Mouse (Mus musculus) kidney, postnatal 4 days (tissue): ENCODE measurements at regions not wholly inside any gene's neighbourhood (a gene's known extent, or its start where the extent isn't known, plus 50 kb on each side); places are given as distances from the start of the nearest gene placed in this dataset.

Source experiments
- DNase-seq, 2 experiments: peaks; one replicate each; pipeline ENCODE4 v3.0.0; 2021; ENCODE audit warnings: mixed read lengths in 2 of 2

DNA sequence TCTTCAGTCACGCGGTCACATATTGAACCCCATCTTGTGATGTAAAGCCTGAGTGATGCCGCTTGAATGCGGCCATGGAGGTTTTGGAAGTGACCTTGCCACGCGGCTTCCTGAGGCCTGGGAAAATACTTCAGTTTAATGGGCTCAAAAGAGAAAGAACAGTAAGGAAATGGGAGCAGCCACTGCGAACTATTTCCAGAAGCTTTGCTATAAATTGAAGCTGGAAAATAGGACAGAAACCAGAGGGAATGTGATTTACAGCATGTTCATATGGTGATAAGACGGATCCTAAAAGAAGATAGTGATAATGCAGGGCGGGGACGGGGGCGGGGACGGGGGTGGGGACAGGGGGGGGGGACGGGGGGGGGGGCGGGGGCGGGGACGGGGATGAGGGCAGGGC lies 52.7 kb upstream of the Trpc4 start:
- DNase-seq, result no peak

DNA sequence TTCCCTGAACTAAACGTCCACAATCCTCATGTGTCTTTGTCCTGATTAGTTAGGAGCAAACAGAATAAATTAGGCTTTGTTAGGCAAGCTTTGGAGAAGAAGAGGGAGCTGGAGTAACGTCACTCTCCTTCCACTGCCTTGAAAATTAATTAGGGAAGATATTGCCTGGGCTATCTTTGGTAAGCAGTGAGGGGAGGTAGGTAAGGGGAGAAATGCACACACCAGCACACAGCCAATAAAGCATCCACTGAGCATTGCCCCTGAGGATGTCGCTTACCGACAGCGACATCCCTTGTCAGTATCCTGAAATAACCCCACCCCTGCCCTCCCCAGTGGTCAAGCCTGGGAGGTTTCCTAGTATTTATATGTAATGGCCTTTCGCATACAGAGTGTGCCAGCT lies 72.2 kb upstream of the Trpc4 start:
- no peak for DNase-seq

DNA sequence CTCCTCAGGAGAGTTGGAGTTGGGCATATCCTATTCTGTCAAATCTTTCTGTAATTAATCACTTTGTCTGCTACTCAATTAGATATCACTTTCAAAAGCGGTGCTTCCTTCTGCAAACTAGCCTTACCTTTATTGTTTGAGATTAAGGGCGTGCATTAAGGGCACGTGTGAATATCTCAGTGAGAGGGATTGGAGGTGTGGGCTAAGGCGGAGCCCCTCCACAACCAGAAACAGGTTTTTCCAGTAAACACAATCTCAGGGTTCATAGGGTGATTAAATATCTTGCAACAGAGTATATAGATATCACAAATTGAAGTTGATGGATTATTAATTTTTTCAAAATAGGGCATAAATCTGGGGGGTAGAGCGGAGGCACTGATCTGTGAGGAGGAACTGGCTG lies 79.4 kb upstream of the Trpc4 start:
- no peak for DNase-seq

DNA sequence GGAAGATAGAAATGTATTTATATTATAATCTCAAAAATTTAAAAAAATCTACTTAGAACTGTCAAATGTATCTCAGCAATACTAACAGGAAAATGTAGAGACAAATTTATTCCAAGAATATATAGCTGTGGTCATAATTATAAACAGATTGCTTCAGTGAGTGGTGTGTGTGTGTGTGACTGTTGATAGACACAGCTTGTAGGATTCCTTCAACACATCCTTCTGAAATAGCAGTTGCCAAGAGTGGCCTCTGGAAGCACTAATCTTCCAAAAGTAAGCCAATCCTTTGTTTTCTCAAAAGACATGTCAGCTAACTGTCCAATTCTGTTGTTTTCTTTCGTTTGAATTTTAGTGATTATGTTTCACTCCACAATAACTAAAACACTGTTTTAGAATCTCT lies 95.2 kb upstream of the Trpc4 start:
- no peak for DNase-seq

DNA sequence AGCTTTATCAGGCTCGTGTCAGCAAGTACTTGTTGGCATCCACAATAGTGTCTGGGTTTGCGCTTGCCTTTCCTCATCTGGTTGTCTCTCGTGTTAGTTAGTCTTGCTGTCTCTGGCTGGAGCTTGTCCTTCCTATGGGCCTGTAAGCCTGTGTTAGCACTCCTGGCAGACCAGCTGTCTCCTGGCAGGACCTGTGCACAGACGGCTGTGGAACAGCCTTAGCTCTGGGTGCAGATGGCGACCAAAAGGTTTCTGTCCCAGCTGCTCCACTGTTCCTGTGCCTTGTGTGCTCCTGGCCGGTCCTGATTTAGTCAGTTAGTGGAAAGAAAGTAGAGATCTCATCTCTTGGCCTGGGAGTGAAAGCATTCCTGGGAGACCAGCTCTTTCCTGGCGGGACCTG lies 101.5 kb upstream of the Trpc4 start:
- no peak for DNase-seq

DNA sequence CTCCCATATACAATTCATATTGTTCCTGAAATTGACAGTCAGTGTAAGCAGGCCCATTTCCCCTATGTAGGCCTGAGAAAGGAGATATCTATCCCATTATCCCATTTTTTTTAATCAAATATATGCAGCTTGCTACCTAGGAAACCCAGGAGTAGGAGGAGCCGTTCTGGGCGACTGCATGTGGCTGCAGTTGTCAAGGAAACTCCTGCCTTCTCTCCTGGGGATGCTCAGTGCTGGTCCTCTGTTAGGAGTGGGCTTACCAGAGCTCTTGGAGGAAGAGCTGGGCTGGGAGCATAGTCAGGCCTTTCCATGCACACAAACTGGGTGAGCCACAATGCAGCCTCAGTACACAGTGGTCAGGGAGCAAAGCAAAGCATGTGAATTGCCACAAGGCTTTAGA lies 106.5 kb upstream of the Trpc4 start:
- no peak for DNase-seq

DNA sequence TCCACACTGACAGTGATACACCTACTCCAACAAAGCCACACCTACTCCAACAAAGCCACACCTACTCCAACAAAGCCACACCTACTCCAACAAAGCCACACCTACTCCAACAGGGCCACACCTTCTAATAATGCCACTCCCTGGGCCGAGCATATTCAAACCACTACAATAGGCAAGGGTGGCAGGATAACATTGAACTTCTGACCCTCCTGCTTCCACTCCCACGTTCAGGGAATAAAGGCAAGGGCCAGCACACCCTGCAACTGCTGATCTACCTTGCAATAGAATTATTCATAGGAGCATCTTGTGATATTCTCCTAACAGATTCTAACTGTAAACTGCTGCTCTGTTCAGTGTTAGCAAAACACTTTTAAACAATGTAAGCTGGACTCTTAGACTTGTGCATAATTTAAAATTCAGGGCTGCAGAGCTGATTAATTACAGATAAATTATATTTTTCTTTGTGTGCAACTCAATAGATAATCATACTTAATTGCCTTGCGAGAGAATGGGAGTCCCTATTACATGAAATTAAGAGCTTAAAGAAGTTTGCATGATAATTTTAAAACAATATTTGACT lies 107.7 kb upstream of the Trpc4 start:
- DNase-seq, result no peak

DNA sequence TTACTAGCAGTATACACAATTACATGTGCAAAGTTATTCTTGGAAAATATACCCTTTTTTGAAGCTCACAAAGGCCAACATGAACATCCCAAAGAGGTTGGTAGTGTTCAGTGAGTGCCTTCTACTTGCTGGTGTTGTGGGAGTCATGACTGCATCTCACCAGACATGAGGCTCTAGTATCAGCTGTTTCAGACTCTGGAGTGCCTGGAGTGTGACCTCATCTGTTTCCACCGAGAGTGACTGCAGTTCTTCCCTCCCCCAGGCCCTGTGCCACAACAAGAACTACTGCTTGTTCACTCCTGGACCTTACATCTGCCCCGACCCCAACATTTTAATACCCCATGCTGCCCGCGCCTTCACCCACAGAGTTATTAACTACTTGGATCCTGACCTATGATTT lies 128.5 kb upstream of the Trpc4 start:
- DNase-seq, result peak in 1 of 2 experiments; percentile 3

DNA sequence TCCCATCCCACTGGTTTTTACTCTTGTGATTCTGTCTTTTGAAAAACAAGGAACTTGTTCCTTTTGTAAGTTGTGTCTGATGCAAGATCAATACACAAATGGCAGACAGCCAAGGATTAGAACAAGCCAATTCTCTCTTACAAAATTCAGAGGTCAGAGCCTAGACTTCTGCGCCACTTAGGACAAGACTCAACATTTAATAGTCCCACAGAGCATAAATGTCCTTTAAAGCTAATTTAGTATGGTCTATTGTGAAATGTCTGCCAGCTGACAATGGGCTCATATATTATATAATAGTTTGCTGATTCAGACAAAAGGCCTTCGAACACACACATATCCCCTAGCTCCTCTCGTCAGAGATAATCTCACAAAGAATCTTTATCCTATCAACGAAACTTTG lies 135.6 kb upstream of the Trpc4 start:
- no peak for DNase-seq

DNA sequence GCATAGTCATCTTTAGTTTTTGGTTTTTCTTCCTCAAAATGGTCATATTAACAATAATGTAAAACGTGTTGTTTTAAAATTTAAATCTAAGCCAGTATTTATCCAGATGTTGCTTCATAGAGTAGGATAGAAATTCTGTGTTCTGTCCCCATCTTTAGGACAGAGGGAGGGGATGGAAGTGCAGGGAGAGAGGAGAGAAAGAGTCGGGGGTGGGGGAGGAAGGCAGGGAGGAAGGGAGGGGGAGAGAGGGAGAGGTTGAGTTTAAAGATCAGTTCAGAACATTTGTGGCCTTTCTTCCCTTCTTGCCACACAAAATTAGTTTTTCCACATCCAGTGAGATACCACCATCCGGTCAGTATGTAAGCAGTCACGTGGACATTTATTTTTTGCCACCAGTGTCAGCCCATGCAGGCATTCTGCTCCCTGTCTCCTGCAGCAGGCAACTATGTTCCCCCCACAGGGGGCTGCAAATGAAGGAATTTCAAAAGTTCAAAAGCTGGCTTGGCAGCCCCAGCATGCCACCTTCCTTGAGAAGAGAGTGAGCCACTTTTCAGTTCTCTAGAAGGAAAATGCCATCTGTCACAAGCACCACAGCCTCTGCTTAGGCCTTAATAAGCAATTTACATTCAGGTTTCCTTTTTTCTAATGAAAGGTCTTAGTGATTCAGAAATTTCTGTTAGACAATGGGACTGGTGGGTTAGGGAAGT lies 137.7 kb upstream of the Trpc4 start:
- no peak for DNase-seq

DNA sequence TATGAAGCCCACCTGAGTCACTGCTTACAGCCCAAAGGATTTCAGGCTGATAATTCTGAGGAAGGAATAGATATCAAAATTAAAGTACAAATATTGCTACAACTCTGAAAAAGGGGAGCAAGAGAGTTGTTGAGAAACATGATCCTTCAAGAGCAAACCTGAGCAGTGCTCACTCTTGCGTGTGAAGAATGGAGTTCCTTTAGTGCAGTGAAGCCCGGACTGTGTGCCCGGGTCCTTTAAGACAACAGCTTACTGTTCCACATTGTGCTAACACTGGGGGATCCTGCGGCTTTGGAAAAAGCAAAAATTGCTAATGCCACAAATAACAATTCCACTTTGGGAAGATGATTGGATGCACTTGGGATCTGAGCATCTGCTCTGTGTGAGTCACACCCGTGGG lies 139.0 kb upstream of the Trpc4 start:
- no peak for DNase-seq

DNA sequence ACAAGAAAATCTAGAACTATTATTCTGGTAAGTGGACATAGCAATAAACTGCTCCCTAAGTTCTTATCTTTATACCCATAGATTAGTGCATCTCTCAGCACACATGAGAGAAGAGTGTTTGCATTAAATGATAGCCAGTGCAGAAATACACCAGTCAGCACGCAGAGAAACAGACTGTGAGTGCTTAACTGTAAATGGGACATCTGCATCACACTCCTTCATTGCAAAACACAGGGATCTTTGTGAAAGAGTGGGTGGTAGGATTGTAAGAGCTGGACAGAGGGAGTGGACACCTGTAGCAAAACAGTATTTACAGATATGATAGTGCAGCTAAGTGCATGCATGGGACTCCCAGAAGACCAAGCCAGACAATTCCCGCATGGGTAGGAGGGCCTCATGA lies 144.8 kb upstream of the Trpc4 start:
- no peak for DNase-seq

DNA sequence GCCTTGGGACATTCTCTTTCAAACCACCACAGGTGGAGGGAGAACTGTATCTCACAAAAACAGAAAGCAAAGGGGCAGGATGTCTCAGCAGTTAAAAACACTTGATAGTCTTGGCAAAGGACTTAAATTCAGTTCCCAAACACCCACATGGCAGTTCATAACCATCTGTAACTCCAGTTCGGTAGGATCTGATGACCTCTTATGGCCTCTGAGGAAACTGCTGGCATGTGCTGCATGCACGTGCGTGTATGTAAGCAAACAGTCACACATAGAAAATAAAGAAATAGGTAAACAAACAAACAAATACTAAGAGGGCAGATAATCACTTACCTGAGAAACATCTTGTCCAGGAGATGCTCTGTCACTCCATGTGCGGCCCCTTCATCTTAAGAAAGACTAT lies 129.4 kb upstream of the Ufm1 start:
- DNase-seq, result no peak

DNA sequence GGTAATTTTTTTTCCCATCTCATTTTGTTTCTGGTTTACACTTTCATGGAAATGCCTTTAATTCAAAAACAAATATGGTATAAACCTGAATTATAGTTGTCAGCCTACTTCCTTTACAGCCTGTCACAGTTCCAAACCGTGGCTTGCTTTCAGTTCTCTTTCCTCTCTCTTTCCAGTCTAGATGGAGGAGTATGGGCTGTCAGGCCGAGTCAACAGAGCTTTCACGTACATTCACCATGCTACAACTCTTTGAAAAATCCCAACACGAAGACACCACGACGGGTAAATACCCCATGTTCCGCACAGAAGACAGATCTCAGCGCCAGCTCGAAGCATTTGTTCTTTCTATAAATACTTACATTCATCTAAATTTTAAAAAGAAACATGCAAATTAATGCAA lies 125.2 kb upstream of the Ufm1 start:
- peak; percentile 15 to 47 for DNase-seq

DNA sequence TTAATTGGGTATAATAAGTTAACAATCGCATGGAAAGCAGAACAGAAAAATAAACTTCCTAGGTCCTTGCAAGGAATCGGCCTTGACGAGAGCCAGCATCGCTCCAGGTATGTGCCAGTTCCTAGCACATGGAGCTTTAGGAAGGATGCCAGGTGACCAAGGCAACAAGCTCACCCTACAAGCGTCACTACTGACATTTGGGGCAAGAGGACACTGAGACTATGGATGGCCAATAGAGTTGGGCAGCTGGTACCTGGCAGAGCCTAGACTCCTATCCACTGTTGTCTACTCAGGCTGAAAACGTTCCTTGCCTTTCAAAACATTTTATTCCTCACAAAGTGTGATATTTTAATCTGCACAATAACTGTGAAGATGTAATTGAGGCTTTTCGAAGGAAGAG lies 124.6 kb upstream of the Ufm1 start:
- no peak for DNase-seq

DNA sequence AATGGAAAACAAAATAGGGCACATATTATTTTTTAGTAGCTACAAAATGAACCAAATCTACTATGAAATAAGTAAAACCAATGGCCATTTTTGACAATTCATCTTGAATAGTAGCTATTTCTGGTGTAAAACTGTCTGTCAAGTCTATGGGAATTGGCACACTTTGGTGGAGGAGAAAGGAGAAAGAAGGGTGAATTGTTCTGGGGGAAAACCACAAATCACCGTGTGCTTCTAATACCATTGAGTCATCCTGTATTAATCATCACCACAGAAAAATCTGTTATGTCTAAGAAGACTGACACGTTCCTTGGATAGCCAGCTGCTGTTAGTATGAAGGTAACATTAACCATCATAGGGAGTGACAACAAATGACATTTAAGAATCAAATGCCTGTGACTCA lies 123.7 kb upstream of the Ufm1 start:
- DNase-seq, result no peak

DNA sequence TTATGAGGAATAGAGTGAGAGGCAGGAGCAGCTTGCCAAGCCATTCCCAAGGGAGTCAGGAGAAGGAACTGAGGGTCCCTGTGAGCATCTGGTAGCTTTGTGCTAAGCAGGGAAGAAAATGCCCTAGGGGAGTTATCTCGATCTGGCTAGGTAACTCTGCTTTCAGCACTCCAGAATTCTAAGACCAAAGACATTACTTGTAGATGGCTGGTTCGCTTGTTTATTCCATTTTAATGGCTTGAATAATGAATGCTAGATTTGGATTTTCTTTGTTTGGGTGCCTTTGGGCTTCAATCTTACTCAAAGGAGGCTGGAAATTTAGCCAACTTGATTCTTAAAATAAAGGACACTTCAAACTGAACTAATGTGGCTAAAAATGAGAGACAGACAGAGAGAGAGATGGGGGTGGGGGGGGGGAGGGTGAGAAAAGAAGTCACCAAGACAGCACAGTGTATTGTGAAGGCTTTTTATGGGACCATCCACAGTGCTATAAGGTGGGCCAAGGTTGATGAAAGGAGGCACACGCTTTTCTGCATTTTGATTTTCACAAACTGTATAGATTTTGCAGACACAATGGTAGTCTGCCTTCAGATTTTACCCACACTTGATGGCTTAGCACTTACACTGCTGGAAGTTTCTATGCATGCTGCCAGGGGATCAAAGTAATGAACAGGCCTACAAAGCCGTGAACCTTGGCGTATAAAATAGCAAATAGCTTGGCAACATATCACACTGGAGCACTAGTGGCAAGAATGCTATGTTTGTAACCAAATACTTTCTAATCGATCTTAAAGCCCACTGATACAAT lies 121.3 kb upstream of the Ufm1 start:
- DNase-seq, result no peak

DNA sequence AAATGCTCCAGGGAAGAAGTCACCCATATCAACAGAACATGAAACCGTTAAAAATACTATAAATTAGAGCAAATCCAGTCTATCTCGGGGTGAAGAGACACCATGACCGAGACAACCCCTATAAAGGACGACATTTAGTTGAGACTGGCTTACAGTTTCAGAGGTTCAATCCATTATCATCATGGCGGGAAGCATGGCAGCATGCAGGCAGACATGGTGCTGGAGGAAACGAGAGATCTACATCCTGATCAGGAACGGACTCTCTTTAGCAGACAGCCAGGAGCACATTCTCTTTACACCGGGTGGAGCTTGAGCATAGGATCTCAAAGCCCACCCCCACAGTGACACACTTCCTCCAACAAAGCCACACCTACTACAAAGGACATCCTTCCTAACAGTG lies 118.7 kb upstream of the Ufm1 start:
- no peak for DNase-seq

DNA sequence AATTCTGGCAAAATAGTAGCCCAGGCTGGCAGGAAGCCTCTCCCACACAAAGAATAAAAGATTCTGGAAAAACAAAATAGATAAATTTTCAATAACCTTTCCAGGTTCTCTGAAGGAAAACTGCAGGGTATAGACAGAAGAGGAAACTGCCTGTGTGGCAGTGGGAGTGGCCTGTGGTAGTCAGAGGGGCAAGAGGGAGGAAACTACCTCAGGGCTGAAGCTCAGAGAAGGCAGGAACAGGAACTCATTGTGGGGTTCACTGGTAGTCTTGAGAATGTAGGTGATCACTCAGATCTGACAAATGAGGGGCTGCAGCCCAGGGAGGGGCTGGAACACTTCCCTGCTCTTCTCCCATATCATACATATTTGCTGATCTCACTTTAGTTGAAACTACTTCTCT lies 118.0 kb upstream of the Ufm1 start:
- no peak for DNase-seq

DNA sequence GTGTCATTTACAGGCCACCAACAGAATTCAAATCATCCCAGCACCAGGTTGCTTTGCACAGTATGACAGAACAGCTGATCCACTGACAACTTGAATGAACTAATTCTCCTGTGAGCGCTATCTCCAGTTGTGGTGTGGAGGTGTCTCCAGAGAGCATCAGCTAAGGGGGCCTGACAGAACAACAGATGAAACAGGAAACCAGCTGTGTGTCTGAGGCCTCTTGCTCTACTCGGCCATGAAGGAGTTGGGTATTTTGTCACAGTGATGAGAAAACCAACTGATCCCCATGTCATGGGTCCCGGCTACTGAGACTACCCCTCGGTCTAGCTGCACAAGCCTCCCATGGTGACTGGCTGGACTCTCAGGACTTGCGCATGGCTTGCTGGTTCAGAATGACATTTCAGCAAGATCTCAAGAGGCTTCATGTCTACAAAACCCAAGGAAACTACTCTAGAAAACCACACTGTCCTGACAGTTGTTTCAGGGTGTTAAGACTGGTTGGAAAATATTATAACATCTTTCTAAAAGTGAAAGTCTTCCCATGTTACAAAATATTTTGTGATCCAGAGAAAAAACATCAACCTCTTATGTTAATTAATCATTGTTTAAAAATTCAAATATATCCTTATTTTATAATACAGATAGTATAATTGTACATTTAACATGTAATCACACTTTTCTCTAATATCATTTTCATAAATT lies 113.9 kb upstream of the Ufm1 start:
- DNase-seq, result no peak

DNA sequence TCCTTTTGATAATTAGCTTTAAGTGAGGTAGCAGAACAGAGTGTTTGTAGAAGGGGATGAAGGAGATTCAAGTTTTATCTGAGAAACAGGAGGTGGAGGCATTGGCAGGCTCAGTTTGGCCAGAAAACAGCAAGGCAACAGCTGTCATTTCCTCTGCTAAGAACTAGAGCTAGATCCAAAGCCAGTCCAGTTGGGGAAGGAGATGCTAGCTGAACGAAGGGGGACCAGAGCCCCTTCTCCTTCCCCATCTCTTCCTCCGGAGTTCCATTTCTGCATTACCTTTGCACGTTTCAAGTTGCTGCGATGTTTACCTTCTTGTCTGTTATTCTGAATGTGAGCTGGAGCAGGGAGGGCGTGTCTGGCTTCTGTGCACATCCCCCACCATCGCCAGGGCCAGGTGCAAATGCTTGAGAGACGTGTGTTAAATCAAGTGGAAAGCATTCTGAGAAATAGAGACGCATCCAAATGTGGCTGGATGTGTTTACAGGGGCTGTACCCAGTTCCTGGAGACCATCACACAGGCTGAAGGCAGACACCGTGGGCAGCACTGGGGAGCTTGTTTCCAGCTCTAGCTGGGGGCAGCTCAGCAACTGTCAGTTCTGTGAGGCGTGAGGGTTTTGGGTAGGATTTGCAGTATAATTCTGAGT lies 111.4 kb upstream of the Ufm1 start:
- no peak for DNase-seq

DNA sequence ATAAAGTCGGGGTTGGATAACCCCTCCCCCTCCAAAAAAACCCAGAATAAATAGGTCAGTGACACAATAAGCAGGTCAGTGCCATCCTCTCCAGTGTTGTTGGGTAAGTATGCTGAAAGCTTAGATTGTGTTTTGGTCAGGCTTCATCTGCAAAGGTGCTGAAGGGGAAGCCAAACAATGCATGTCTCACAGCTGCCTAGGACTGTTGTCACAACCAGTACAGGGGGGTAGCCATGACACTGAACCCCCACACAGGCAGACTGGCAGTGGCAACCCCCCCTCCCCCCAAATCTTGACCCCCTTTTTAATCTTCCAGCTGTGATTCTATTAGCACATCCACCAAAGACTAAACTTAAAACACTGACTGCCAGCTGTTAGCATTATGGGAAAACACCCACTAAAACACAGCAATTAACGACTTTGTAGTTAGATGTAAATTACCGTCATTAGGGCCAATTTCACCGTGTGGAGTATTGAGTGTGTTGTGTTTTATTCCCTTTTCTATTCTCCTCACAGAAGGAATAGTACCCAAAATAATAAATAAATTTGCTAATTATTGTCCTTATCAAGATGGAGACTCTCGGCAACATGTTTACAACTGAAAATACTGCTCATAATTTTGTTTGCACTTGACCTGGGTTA lies 105.5 kb upstream of the Ufm1 start:
- no peak for DNase-seq

DNA sequence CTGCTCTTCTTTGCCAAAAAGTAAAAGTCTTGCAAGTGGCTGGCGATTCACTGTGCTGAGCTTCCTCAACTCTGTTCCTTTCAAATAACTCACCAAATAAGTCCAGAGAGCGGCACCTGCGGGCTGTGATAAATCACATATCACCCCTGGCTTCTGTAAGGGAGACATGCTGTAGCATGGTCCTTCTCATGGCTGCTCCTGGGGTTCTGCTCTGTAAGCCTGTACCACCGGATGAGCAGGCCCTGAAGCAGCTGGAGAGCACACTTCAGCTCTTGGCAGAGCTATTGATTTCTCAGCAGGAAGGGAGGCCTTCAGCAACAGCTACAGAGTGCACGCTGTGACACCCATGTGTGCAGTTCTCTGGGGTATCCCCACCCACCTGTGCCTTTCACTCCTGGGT lies 101.5 kb upstream of the Ufm1 start:
- no peak for DNase-seq
